Comparison of ENCODE assay signal across 25 mouse cellular contexts in genomic region chr2:58615766-58616165, GRCm38 (mm10). TPM values are rescaled to one million over a fixed set of nuclear protein-coding genes. Genes with fewer than 3 reads are reported as not detected.
DNase-seq lines count a peak whose midpoint lies in the region; ATAC-seq and TF ChIP-seq lines count a peak whose summit lies in the region.
"Had no signal": no experiment of that assay in that cellular context is flagged by ENCODE, and none has a peak within 500 bp of the region (broad histone marks: within the 10 kb centered on the region; RNA-seq: fewer than 3 reads in every experiment).

No protein-coding gene starts in this region.

- no peaks in the 10 kb centered on the region for H3K9me3 ChIP-seq in forebrain, postnatal 0 days (ENCODE audit: low read length)
- H3K9me3 ChIP-seq in forebrain, embryonic 13.5 days (replicated peaks), result no peaks in the 10 kb centered on the region
- H3K9me3 ChIP-seq: hindbrain, embryonic 15.5 days; limb, embryonic 15.5 days had no signal

- no peaks in the 10 kb centered on the region for H3K4me1 ChIP-seq in forebrain, postnatal 0 days (ENCODE audit: insufficient read depth)
- no peaks in the 10 kb centered on the region for H3K4me1 ChIP-seq in forebrain, embryonic 13.5 days
- H3K4me1 ChIP-seq: hindbrain, embryonic 15.5 days; limb, embryonic 15.5 days had no signal

- no peaks in the 10 kb centered on the region for H3K36me3 ChIP-seq in forebrain, postnatal 0 days (ENCODE audit: insufficient read depth)
- H3K36me3 ChIP-seq in forebrain, embryonic 13.5 days (ENCODE audit: poor library complexity, severe bottlenecking), result no peaks in the 10 kb centered on the region
- H3K36me3 ChIP-seq: hindbrain, embryonic 15.5 days; limb, embryonic 15.5 days had no signal

- no peak overlapping the region for H3K4me3 ChIP-seq in forebrain, postnatal 0 days (ENCODE audit: low read depth, low read length)
- no peak overlapping the region for H3K4me3 ChIP-seq in forebrain, embryonic 13.5 days
- H3K4me3 ChIP-seq: hindbrain, embryonic 15.5 days; limb, embryonic 15.5 days had no signal

- H3K9ac ChIP-seq in forebrain, postnatal 0 days, result no peak overlapping the region
- H3K9ac ChIP-seq in forebrain, embryonic 13.5 days, result no peak overlapping the region
- H3K9ac ChIP-seq: hindbrain, embryonic 15.5 days; limb, embryonic 15.5 days; liver, embryonic 14.5 days; lung, embryonic 14.5 days had no signal

- peak; percentile 73 for ATAC-seq in forebrain, postnatal 0 days
- no peak for ATAC-seq in forebrain, embryonic 13.5 days
- ATAC-seq in megakaryocyte, adult 5-6 weeks (ENCODE audit: poor library complexity, severe bottlenecking), result no peak
- ATAC-seq: activated CD4-positive, CD25-positive, alpha-beta regulatory T cell, adult 4 months had no signal

- DNase-seq in forebrain, postnatal 0 days, result peak; percentile 65
- peak; percentile 29 to 51 for DNase-seq in cerebellum, postnatal 10 days
- DNase-seq in layer of hippocampus, adult 11-12 months (ENCODE audit: low spot score), result peak; percentile 71
- peak; percentile 55 to 56 for DNase-seq in layer of hippocampus, postnatal 10 days (ENCODE audit: low spot score in 2 of 2)
- no peak for DNase-seq in spleen, postnatal 36 days (ENCODE audit: low spot score in 2 of 2)
- no peak for DNase-seq in kidney, postnatal 4 days
- DNase-seq: adrenal gland, adult 8-10 months; gastrocnemius, postnatal 36 days; heart, postnatal 4 days; kidney, adult 2 months; left cerebral cortex, postnatal 4 days; lung, embryonic 14.5 days; lung, postnatal 36 days; midbrain, embryonic 14.5 days; right cerebral cortex, postnatal 25 days; spleen, adult 18-20 months; thymus, postnatal 14 days had no signal

- TF ChIP-seq CTCF in forebrain, postnatal 0 days (IDR thresholded peaks at IDR 0.05; ENCODE audit: low read depth), result no peak

- H3K4me2 ChIP-seq in forebrain, postnatal 0 days (ENCODE audit: low read depth), result no peak overlapping the region
- no peak overlapping the region for H3K4me2 ChIP-seq in forebrain, embryonic 13.5 days
- H3K4me2 ChIP-seq: hindbrain, embryonic 15.5 days; limb, embryonic 15.5 days; lung, embryonic 14.5 days had no signal

- H3K27me3 ChIP-seq in forebrain, postnatal 0 days (ENCODE audit: insufficient read depth, low read length), result no peaks in the 10 kb centered on the region
- no peaks in the 10 kb centered on the region for H3K27me3 ChIP-seq in forebrain, embryonic 13.5 days
- H3K27me3 ChIP-seq: hindbrain, embryonic 15.5 days; limb, embryonic 15.5 days had no signal

- 0 out of 2 replicates have a peak overlapping the region, but pooled peaks have one; percentile 10 for H3K27ac ChIP-seq in forebrain, postnatal 0 days (ENCODE audit: low read depth, low read length)
- H3K27ac ChIP-seq in forebrain, embryonic 13.5 days, result no peak overlapping the region
- H3K27ac ChIP-seq: hindbrain, embryonic 15.5 days; kidney, postnatal 0 days; limb, embryonic 15.5 days; liver, embryonic 14.5 days had no signal

- WGBS in forebrain, postnatal 0 days, result 63% methylated on average over 5 of the region's 5 CpGs
- 83% methylated on average over 5 of the region's 5 CpGs for WGBS in forebrain, embryonic 13.5 days

RNA-seq across cellular contexts. Expression of gene Upp2, which starts 48.7 kb away (rescaled TPM):
- total RNA-seq in forebrain, postnatal 0 days (2014; rRNA removed), result 12.6 and 19.9 TPM in 2 replicates
- polyA plus RNA-seq in forebrain, postnatal 0 days (2015; fragmentation: Nextera tagmentation; extraction: Ambion mirVana), result 10.8 and 12.5 TPM in 2 replicates
- polyA plus RNA-seq in forebrain, embryonic 13.5 days (2015; fragmentation: Nextera tagmentation; extraction: Ambion mirVana), result 9.0 and 9.3 TPM in 2 replicates
- total RNA-seq in layer of hippocampus, postnatal 10 days (2021), result 10 to 100 TPM; 15.0 to 18.2 TPM
- total RNA-seq in megakaryocyte, adult 5-6 weeks (2015), result 1.0 and 1.2 TPM in 2 replicates
- 0.70 TPM in 1 of 2 replicates, not detected in the other for total RNA-seq in megakaryocyte, adult 5-6 weeks (2017)
- total RNA-seq: megakaryocyte-erythroid progenitor cell, adult 5-6 weeks had no signal

RNA-seq across cellular contexts. Expression of gene Acvr1, which starts 48.8 kb away (rescaled TPM):
- 14.8 and 16.4 TPM in 2 replicates for total RNA-seq in forebrain, postnatal 0 days (2014; rRNA removed)
- polyA plus RNA-seq in forebrain, postnatal 0 days (2015; fragmentation: Nextera tagmentation; extraction: Ambion mirVana), result 5.6 and 6.4 TPM in 2 replicates
- polyA plus RNA-seq in forebrain, embryonic 13.5 days (2015; fragmentation: Nextera tagmentation; extraction: Ambion mirVana), result 4.5 and 4.6 TPM in 2 replicates
- total RNA-seq in layer of hippocampus, postnatal 10 days (2021), result 10 to 100 TPM; 50.1 to 52.9 TPM
- total RNA-seq in megakaryocyte, adult 5-6 weeks (2015), result 9.6 and 13.2 TPM in 2 replicates
- total RNA-seq in megakaryocyte, adult 5-6 weeks (2017), result 3.0 and 3.1 TPM in 2 replicates

Comparison
In these comparisons a context has a peak if more than half of its experiments do, and no peak if none do; other contexts are left out.
1. DNase-seq: peak in forebrain, postnatal 0 days (single experiment), cerebellum, postnatal 10 days (2 of 2), layer of hippocampus, adult 11-12 months (single experiment) and layer of hippocampus, postnatal 10 days (2 of 2); none in spleen, postnatal 36 days (0 of 2) and kidney, postnatal 4 days (0 of 2).